Mouse (Mus musculus): Measurements from ENCODE around the gene Nhp2.

DNA sequence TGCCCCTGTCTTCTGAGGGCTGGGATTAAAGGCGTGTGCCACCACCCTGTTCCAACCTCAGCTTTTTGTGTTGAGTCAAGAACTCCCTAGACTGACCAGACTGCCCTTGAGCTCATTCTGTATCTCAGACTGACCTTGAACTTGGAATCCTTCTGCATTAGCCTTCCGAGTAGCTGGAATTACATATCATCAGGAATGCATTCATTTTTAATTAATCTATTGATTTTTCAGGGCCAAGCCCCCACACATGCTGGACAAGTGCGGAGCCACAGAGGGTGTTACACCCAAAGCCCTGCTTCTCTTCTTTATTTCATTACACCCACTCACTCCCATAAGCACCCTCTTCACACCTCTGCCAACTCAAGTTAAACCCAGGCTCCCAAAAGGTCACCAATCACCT lies 14.2 kb downstream of the Nhp2 start:
- no peak for TF ChIP-seq CTCF (IDR thresholded peaks at IDR 0.05; ENCODE audit: low read depth)
- no peak for TF ChIP-seq EP300 (IDR thresholded peaks at IDR 0.05; ENCODE audit: low read depth)

All from liver, embryonic 14.5 days (tissue).